8 mouse cellular contexts compared by ENCODE assay signal in genomic region chr3:65392421-65392817, GRCm38 (mm10). TPM values are rescaled to one million over a fixed set of nuclear protein-coding genes. Genes with fewer than 3 reads are reported as not detected.
DNase-seq lines count a peak whose midpoint lies in the region; ATAC-seq and TF ChIP-seq lines count a peak whose summit lies in the region.

Gene Ssr3, minus strand, starts transcription at chr3:65392623.

- DNase-seq in gastrocnemius, adult 8-10 months (ENCODE audit: low spot score in 2 of 2) = peak; percentile 93 to 95
- DNase-seq in hindlimb bud, embryonic 11.5 days (ENCODE audit: extremely low spot score, low read depth, low spot score) = peak; percentile 93
- DNase-seq in left cerebral cortex, adult 8-10 months (ENCODE audit: low spot score in 2 of 2) = peak; percentile 93 to 98
- peak; percentile 99 for DNase-seq in right cerebral cortex, postnatal 10 days (ENCODE audit: low spot score in 2 of 2)
- DNase-seq in urinary bladder, postnatal 25 days (ENCODE audit: low spot score) = peak; percentile 89

- no peak for TF ChIP-seq CTCF in cortical plate, adult 2 months (IDR thresholded peaks at IDR 0.05; ENCODE audit: extremely low read depth, insufficient read depth, low read length)

- peaks cover 3% of the 10 kb centered on the region; the same call in 1 of the 2 replicates for H3K4me1 ChIP-seq in cortical plate, adult 2 months (ENCODE audit: control insufficient read depth, insufficient read depth, low read length)
- H3K4me1 ChIP-seq in megakaryocyte, embryonic 14.5 days = peaks cover 30% of the 10 kb centered on the region

- peak; percentile 100 for ATAC-seq in activated CD4-positive, CD25-positive, alpha-beta regulatory T cell, adult 4 months

- no peak within 1 kb of the TSS; the same call in 1 of the 2 replicates for H3K27ac ChIP-seq in cortical plate, adult 2 months (ENCODE audit: insufficient read depth, low read length)

- H3K36me3 ChIP-seq in megakaryocyte, embryonic 14.5 days (replicated peaks; ENCODE audit: low read length) = peaks cover 29% of the 10 kb centered on the region

- H3K9me3 ChIP-seq in megakaryocyte, embryonic 14.5 days = no peaks in the 10 kb centered on the region

- peak; percentile 83 for TF ChIP-seq POLR2A in cortical plate, adult 2 months (IDR thresholded peaks at IDR 0.05; ENCODE audit: extremely low read depth, insufficient read depth, low read length)

- no peaks in the 10 kb centered on the region for H3K27me3 ChIP-seq in megakaryocyte, embryonic 14.5 days (replicated peaks)

- H3K4me3 ChIP-seq in cortical plate, adult 2 months (ENCODE audit: insufficient read depth, low read length) = peak within 1 kb of the TSS; percentile 93
- peak within 1 kb of the TSS; percentile 98 for H3K4me3 ChIP-seq in megakaryocyte, embryonic 14.5 days (replicated peaks)

RNA-seq across cellular contexts. Expression of gene Ssr3, which starts in this region (rescaled TPM):
- 100 to 1,000 TPM; 148 to 155 TPM for polyA plus RNA-seq in activated CD4-positive, CD25-positive, alpha-beta regulatory T cell, adult 4 months (2017; shearing (Covaris generic))
- polyA plus RNA-seq in cortical plate, adult 2 months (2012; rRNA removed) = 89.0 and 92.5 TPM in 2 replicates
- 100 to 1,000 TPM; 146 to 229 (median 164) TPM for total RNA-seq in gastrocnemius, adult 8-10 months (2022)
- 100 to 1,000 TPM in 2 of 4 experiments, 10 to 100 TPM in 2; 95.7 to 105 (median 99.9) TPM for total RNA-seq in left cerebral cortex, adult 8-10 months (2022)
- 3.0 and 7.8 TPM in 2 replicates for polyA plus RNA-seq in megakaryocyte, embryonic 14.5 days (2012; ENCODE audit: insufficient read depth, low replicate concordance)

Comparison
In these comparisons a context has a peak if more than half of its experiments do, and no peak if none do; other contexts are left out.
1. RNA of gene Ssr3 (polyA plus RNA-seq): 148 to 155 TPM in activated CD4-positive, CD25-positive, alpha-beta regulatory T cell, adult 4 months and 89.0 to 92.5 TPM in cortical plate, adult 2 months; 3.0 to 7.8 TPM in megakaryocyte, embryonic 14.5 days; every median in the first group is over 10 times any median in the second.
2. Peak in every context shown above with its lines, with median percentiles within 50 percentile points of each other: DNase-seq.